Mouse (Mus musculus): ENCODE results near the gene Zbtb1. TPM values are rescaled to one million over a fixed set of nuclear protein-coding genes. Genes with fewer than 3 reads are reported as not detected.

Zbtb1 gene
- polyA plus RNA-seq, 1 experiment, result 0.79 TPM

DNA sequence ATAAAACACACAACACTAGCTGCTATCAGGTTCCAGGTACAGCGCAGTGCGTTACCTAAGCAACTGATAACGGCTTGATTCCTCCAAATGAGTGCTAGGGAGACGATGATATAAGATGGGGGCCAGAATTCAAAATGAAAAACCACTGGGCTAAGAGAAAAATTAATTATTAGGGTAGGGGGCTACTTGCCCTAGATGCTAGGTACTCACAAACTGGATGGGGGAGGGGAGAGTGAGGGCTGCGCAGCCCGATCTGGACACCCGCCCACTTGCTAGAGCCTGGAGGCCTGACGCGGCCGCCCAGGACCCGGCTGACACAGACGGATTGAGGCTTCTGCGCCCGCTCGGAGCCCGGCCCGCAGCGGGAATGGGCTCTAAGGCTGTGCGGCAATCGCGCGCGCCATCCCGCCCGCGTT is 1.3 kb upstream of the Zbtb1 start:
- Histone ChIP-seq H3K4me3 (replicated peaks) (peak overlapping the region; percentile 97), H3K9me3 (no peaks in the 10 kb centered on the region), H3K4me1 (peaks cover 66% of the 10 kb centered on the region), H3K27me3 (replicated peaks) (no peaks in the 10 kb centered on the region), H3K36me3 (replicated peaks; ENCODE audit: low read length) (peaks cover 6% of the 10 kb centered on the region)
- TF ChIP-seq FLI1 (IDR thresholded peaks at IDR 0.05; ENCODE audit: low read length), result no peak
- TF ChIP-seq GATA1 (IDR thresholded peaks at IDR 0.05; ENCODE audit: borderline replicate concordance, low read length), result no peak

DNA sequence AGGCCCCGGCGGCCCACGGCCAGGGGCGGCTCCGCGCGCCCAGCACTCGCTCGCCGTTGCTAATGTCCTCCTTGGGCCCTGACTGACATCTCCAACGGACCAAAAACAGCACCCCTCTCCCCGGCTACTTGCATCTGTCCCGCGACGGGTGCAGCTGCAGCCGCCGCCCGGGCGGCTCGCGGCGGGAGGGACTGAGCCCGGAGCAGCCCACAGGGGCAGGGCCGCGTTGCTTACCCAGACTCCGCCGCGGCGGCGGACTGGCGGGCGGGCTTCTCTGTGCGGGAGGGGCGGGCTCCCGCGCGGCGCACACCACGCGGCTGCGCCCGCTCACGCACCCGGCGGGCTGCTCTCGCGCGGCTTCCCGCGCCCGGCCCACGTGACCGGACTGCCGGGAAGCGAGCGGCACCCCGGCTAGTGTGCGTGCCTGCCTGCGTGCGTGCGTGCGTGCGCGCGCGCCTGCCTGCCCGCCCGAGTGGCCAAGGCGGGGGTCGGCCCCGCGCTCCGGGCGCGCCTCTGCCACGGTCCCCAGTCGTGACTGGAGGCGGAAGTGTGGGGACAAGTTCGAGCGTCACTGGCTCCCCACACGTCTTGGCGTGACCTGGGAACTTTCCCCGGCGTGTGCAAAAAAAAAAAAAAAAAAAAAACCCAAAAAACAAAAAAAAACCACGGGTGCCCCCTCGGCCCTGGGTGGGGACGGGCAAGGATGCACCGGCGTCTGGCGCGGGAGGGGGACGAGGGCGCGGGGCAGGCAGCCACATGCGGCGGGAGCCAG is 674 bp upstream of the Zbtb1 start, which contains the start of gene Zbtb25:
Gene Zbtb25, minus strand, starts transcription at position 397 of the 772 bp plus-strand sequence.
- TF ChIP-seq GATA1 (IDR thresholded peaks at IDR 0.05; ENCODE audit: borderline replicate concordance, low read length) (no peak), FLI1 (IDR thresholded peaks at IDR 0.05; ENCODE audit: low read length) (no peak)
- H3K4me3 ChIP-seq (replicated peaks), result peak within 1 kb of the TSS; percentile 97
- no peaks in the 10 kb centered on the region for H3K27me3 ChIP-seq (replicated peaks)
- H3K36me3 ChIP-seq (replicated peaks; ENCODE audit: low read length), result peaks cover 5% of the 10 kb centered on the region
- H3K9me3 ChIP-seq, result no peaks in the 10 kb centered on the region
- H3K4me1 ChIP-seq, result peaks cover 66% of the 10 kb centered on the region

GRCm38 (mm10) chr12:76370831-76371571 is 935 bp downstream of the Zbtb1 start:
- Histone ChIP-seq H3K36me3 (replicated peaks; ENCODE audit: low read length) (peaks cover 5% of the 10 kb centered on the region), H3K4me1 (peaks cover 69% of the 10 kb centered on the region), H3K9me3 (no peaks in the 10 kb centered on the region), H3K4me3 (replicated peaks) (peak overlapping the region; percentile 97), H3K27me3 (replicated peaks) (no peaks in the 10 kb centered on the region)
- TF ChIP-seq GATA1 (IDR thresholded peaks at IDR 0.05; ENCODE audit: borderline replicate concordance, low read length) (no peak), FLI1 (IDR thresholded peaks at IDR 0.05; ENCODE audit: low read length) (no peak)

- peaks cover 5% of the 10 kb centered on the region for H3K36me3 ChIP-seq (replicated peaks; ENCODE audit: low read length)
- peak overlapping the region; percentile 97 for H3K4me3 ChIP-seq (replicated peaks)
- TF ChIP-seq GATA1 (IDR thresholded peaks at IDR 0.05; ENCODE audit: borderline replicate concordance, low read length) (no peak), FLI1 (IDR thresholded peaks at IDR 0.05; ENCODE audit: low read length) (no peak)
- H3K27me3 ChIP-seq (replicated peaks), result no peaks in the 10 kb centered on the region
- H3K4me1 ChIP-seq, result peaks cover 69% of the 10 kb centered on the region
- H3K9me3 ChIP-seq, result no peaks in the 10 kb centered on the region
Observed at GRCm38 (mm10) chr12:76372046-76372445, 2.0 kb downstream of the Zbtb1 start.

- H3K27me3 ChIP-seq (replicated peaks), result no peaks in the 10 kb centered on the region
- H3K36me3 ChIP-seq (replicated peaks; ENCODE audit: low read length), result peaks cover 8% of the 10 kb centered on the region
- no peak for TF ChIP-seq GATA1 (IDR thresholded peaks at IDR 0.05; ENCODE audit: borderline replicate concordance, low read length)
- H3K9me3 ChIP-seq, result no peaks in the 10 kb centered on the region
- H3K4me1 ChIP-seq, result peaks cover 69% of the 10 kb centered on the region
- H3K4me3 ChIP-seq (replicated peaks), result peak overlapping the region; percentile 97
Observed at GRCm38 (mm10) chr12:76372881-76373818, 3.1 kb downstream of the Zbtb1 start.

DNA sequence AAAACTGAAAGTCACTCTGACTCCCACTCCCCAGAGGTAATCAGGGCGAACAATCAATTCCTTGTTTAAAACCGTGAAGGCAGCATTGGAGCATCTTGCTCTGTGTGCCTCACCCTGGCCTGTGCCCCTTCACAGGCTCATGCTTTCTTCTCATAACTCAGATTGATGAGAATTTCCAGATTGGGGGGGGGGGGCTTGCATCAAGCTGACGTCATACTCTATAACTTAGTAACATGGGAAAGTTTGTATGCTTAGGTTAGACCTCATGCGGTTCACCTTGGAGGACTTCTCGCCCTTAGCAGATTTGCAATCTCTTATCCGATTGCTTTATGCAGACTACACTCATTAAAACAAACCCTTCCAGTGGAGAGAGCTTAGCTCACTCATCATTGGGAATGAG is 3.9 kb downstream of the Zbtb1 start:
- H3K4me1 ChIP-seq, result peaks cover 70% of the 10 kb centered on the region
- no peaks in the 10 kb centered on the region for H3K27me3 ChIP-seq (replicated peaks)
- peaks cover 14% of the 10 kb centered on the region for H3K36me3 ChIP-seq (replicated peaks; ENCODE audit: low read length)
- TF ChIP-seq FLI1 (IDR thresholded peaks at IDR 0.05; ENCODE audit: low read length) (no peak), GATA1 (IDR thresholded peaks at IDR 0.05; ENCODE audit: borderline replicate concordance, low read length) (no peak)
- H3K9me3 ChIP-seq, result no peaks in the 10 kb centered on the region
- H3K4me3 ChIP-seq (replicated peaks), result no peak overlapping the region

DNA sequence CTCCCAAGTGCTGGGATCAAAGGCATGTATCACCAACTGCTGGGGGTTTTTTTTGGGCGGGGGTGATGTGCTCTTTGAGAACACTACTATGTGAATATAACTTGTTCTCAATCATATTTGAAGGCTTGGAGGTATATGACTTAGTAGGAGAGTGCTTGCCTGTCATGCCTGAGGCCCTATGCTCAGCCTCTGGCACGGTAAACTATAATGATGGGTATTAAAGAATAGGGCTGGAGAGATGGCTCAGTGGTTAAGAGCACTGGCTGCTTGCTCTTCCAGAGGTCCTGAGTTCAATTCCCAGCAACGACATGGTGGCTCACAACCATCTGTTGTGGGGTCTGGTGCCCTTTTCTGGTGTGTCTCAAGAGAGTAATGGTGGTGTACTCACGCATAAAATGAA is 4.8 kb downstream of the Zbtb1 start:
- Histone ChIP-seq H3K9me3 (no peaks in the 10 kb centered on the region), H3K4me3 (replicated peaks) (no peak overlapping the region), H3K4me1 (peaks cover 77% of the 10 kb centered on the region), H3K27me3 (replicated peaks) (no peaks in the 10 kb centered on the region), H3K36me3 (replicated peaks; ENCODE audit: low read length) (peaks cover 21% of the 10 kb centered on the region)
- TF ChIP-seq FLI1 (IDR thresholded peaks at IDR 0.05; ENCODE audit: low read length) (no peak), GATA1 (IDR thresholded peaks at IDR 0.05; ENCODE audit: borderline replicate concordance, low read length) (no peak)

DNA sequence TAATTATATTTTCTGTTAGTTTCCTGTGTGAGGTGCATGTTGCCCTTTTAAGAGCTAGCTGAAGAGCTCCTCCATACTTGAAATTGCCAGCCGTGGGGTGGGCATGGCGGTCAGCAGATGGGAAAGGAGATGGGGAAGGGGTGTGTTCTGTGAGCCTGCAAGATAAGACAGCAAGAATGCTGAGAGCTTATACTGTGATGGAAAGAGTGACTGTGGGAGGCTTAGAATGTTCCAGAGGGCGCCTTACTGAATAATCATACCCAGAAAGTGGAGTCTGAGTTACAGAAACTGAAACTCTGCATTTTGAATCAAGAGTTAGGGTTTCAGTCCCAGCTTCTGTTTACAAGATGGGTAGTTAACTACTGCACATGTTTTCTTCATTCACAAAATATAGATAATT is 5.4 kb downstream of the Zbtb1 start:
- peaks cover 83% of the 10 kb centered on the region for H3K4me1 ChIP-seq
- TF ChIP-seq GATA1 (IDR thresholded peaks at IDR 0.05; ENCODE audit: borderline replicate concordance, low read length) (no peak), FLI1 (IDR thresholded peaks at IDR 0.05; ENCODE audit: low read length) (no peak)
- peak overlapping the region; percentile 76 for H3K4me3 ChIP-seq (replicated peaks)

GRCm38 (mm10) chr12:76376649-76377048 is 6.6 kb downstream of the Zbtb1 start:
- peaks cover 86% of the 10 kb centered on the region for H3K4me1 ChIP-seq
- TF ChIP-seq GATA1 (IDR thresholded peaks at IDR 0.05; ENCODE audit: borderline replicate concordance, low read length), result no peak
- TF ChIP-seq FLI1 (IDR thresholded peaks at IDR 0.05; ENCODE audit: low read length), result no peak
- no peaks in the 10 kb centered on the region for H3K9me3 ChIP-seq
- H3K27me3 ChIP-seq (replicated peaks), result no peaks in the 10 kb centered on the region
- peaks cover 35% of the 10 kb centered on the region for H3K36me3 ChIP-seq (replicated peaks; ENCODE audit: low read length)
- peak overlapping the region; percentile 79 for H3K4me3 ChIP-seq (replicated peaks)

More for the DNA sequence above, 5.4 kb downstream of the Zbtb1 start:
- Histone ChIP-seq H3K27me3 (replicated peaks) (no peaks in the 10 kb centered on the region), H3K36me3 (replicated peaks; ENCODE audit: low read length) (peaks cover 27% of the 10 kb centered on the region), H3K9me3 (no peaks in the 10 kb centered on the region)

Data from megakaryocyte, embryonic 14.5 days (primary cell).